ENCODE assay signal across 18 mouse cellular contexts in the genomic region with DNA sequence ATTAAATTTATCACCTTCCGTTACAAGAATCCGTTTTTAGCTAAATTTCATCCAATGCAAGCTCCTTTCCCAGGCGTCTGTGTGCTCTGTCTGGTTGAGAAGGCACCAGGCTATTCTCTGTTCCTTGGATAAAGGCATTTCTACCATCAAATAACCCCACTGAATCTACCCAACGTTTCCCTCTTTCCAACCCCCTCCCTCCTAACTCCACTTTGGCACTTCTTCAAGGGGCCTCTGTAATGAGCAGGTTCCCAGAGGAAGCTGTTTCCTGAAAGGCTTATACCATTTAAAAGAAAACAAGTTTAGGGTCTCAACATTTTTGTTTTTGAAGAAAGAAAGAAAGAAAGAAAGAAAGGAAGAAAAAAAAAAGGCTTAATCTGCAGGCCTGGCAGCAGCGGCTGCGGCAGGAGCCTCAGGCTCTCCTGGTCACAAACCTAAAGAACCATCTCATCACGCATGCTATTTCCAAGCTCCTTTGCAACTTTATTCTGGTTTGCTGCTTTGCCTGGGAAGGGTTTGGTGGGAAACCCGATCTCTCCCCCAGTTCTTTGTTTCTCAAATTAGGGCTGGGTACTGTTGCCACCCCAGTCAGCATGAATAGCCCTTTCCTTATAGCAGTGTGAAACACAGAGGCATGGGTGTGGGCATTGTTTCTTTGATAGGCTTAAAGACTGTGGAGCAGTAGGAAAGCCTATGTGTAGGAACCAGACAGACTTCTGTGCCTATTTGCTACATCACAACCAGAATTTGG.
DNase-seq lines count a peak whose midpoint lies in the region; ATAC-seq and TF ChIP-seq lines count a peak whose summit lies in the region.
"Had no signal": no experiment of that assay in that cellular context is flagged by ENCODE, and none has a peak within 500 bp of the region (broad histone marks: within the 10 kb centered on the region; RNA-seq: fewer than 3 reads in every experiment).

No protein-coding gene starts in this region.

- H3K9ac ChIP-seq in ES-E14 (ENCODE audit: insufficient read depth, low read depth, low read length, poor library complexity, severe bottlenecking), result no peak overlapping the region
- no peak overlapping the region for H3K9ac ChIP-seq in forebrain, embryonic 13.5 days
- no peak overlapping the region for H3K9ac ChIP-seq in hindbrain, postnatal 0 days (replicated peaks; ENCODE audit: low read length)
- H3K9ac ChIP-seq in heart, adult 2 months (ENCODE audit: low read depth, low read length), result no peak overlapping the region

- no peak overlapping the region for H3K4me2 ChIP-seq in forebrain, embryonic 13.5 days
- H3K4me2 ChIP-seq in hindbrain, postnatal 0 days (ENCODE audit: low read depth, low read length), result no peak overlapping the region
- H3K4me2 ChIP-seq: heart, embryonic 11.5 days had no signal

- peak; percentile 99 for ATAC-seq in forebrain, embryonic 13.5 days
- ATAC-seq in hindbrain, postnatal 0 days, result 0 out of 2 replicates have a peak, but pooled peaks have one; percentile 32

- no peaks in the 10 kb centered on the region for H3K4me1 ChIP-seq in ES-E14 (ENCODE audit: control insufficient read depth in 2 of 2, insufficient read depth in 2 of 2, low read length in 2 of 2, poor library complexity in 1 of 2)
- H3K4me1 ChIP-seq in forebrain, embryonic 13.5 days, result peaks cover 8% of the 10 kb centered on the region; the same call in 1 of the 2 replicates
- no peaks in the 10 kb centered on the region for H3K4me1 ChIP-seq in hindbrain, postnatal 0 days (ENCODE audit: insufficient read depth, low read length)
- no peaks in the 10 kb centered on the region for H3K4me1 ChIP-seq in heart, adult 2 months (ENCODE audit: control insufficient read depth, insufficient read depth, low read length)

- 14% methylated on average over 8 of the region's 8 CpGs for WGBS in forebrain, embryonic 13.5 days
- WGBS in hindbrain, postnatal 0 days, result 35% methylated on average over 8 of the region's 8 CpGs
- 54% methylated on average over 8 of the region's 8 CpGs for WGBS in heart, adult 2 months

- TF ChIP-seq POLR2A in heart, adult 2 months (IDR thresholded peaks at IDR 0.05; ENCODE audit: insufficient read depth, low read depth, low read length), result no peak

- H3K27ac ChIP-seq in ES-E14 (ENCODE audit: insufficient read depth, low read depth, low read length, poor library complexity, severe bottlenecking), result no peak overlapping the region
- H3K27ac ChIP-seq in forebrain, embryonic 13.5 days, result peak overlapping the region; percentile 35
- peak overlapping the region; percentile 17 for H3K27ac ChIP-seq in hindbrain, postnatal 0 days
- H3K27ac ChIP-seq in heart, adult 2 months, result no peak overlapping the region

- peak; percentile 3 for DNase-seq in embryo, embryonic 11 days
- DNase-seq in embryo, embryonic 10 days (ENCODE audit: low spot score), result no peak
- peak; percentile 17 for DNase-seq in ES-E14 (ENCODE audit: low read depth, low spot score)
- DNase-seq in hindbrain, postnatal 0 days (ENCODE audit: low spot score), result peak; percentile 42
- no peak for DNase-seq in heart, adult 2 months
- DNase-seq in kidney, postnatal 14 days, result no peak
- DNase-seq in layer of hippocampus, adult 11-12 months (ENCODE audit: low spot score), result no peak
- DNase-seq: cerebellum, adult 11 months; gastrocnemius, postnatal 25 days; heart, postnatal 36 days; kidney, adult 2 months; kidney, postnatal 4 days; liver; lung, adult 2 months; spleen, adult 18-20 months; thymus, postnatal 25 days had no signal

- no peaks in the 10 kb centered on the region for H3K9me3 ChIP-seq in ES-E14 (ENCODE audit: control insufficient read depth, insufficient read depth, low read depth, low read length)
- peaks cover 4% of the 10 kb centered on the region; the same call in 1 of the 2 replicates for H3K9me3 ChIP-seq in forebrain, embryonic 13.5 days (replicated peaks)
- H3K9me3 ChIP-seq in hindbrain, postnatal 0 days (ENCODE audit: low read length), result no peaks in the 10 kb centered on the region

- intact Hi-C loops in heart, adult 2 months (cut with DNase I), result no loop called here

- no peak for TF ChIP-seq EP300 in heart, adult 2 months (IDR thresholded peaks at IDR 0.05; ENCODE audit: insufficient read depth, low read depth, low read length)

- H3K27me3 ChIP-seq in forebrain, embryonic 13.5 days, result no peaks in the 10 kb centered on the region
- H3K27me3 ChIP-seq in hindbrain, postnatal 0 days (ENCODE audit: insufficient read depth, low read length), result no peaks in the 10 kb centered on the region
- no peaks in the 10 kb centered on the region for H3K27me3 ChIP-seq in heart, adult 2 months (ENCODE audit: control insufficient read depth, insufficient read depth, low read length)

- no peaks in the 10 kb centered on the region for H3K36me3 ChIP-seq in ES-E14 (ENCODE audit: control insufficient read depth, insufficient read depth, low read length, poor library complexity, severe bottlenecking)
- no peaks in the 10 kb centered on the region for H3K36me3 ChIP-seq in forebrain, embryonic 13.5 days (ENCODE audit: poor library complexity, severe bottlenecking)
- no peaks in the 10 kb centered on the region for H3K36me3 ChIP-seq in hindbrain, postnatal 0 days (ENCODE audit: insufficient read depth, low read length)
- no peaks in the 10 kb centered on the region for H3K36me3 ChIP-seq in heart, adult 2 months (ENCODE audit: control insufficient read depth, insufficient read depth, low read length)

- no peak for TF ChIP-seq CTCF in hindbrain, postnatal 0 days (IDR thresholded peaks at IDR 0.05; ENCODE audit: low read depth)
- TF ChIP-seq CTCF in heart, adult 2 months (IDR thresholded peaks at IDR 0.05), result no peak

- no peaks in the 10 kb centered on the region for H3K79me2 ChIP-seq in heart, adult 2 months (replicated peaks; ENCODE audit: control insufficient read depth, insufficient read depth, low read length)

- in situ Hi-C loops in ES-E14 (cut with MboI; ENCODE audit: low sequenced_read_pairs in 2 of 2, unreplicated experiment in 2 of 2), result no loop called here

- H3K4me3 ChIP-seq in ES-E14 (ENCODE audit: insufficient read depth in 1 of 2, low read depth in 1 of 2, low read length in 2 of 2, poor library complexity in 1 of 2, severe bottlenecking in 1 of 2), result no peak overlapping the region
- no peak overlapping the region for H3K4me3 ChIP-seq in forebrain, embryonic 13.5 days
- no peak overlapping the region for H3K4me3 ChIP-seq in hindbrain, postnatal 0 days (ENCODE audit: low read length)
- no peak overlapping the region for H3K4me3 ChIP-seq in heart, adult 2 months

TF ChIP-seq in ES-E14, 5 proteins besides CTCF, POLR2A, EP300 and RAD21:
- TF ChIP-seq ZC3H11A (IDR thresholded peaks at IDR 0.05; ENCODE audit: borderline replicate concordance, low read depth, low read length) (no peak), CHD2 (IDR thresholded peaks at IDR 0.05; ENCODE audit: low read depth, low read length) (no peak), HCFC1 (IDR thresholded peaks at IDR 0.05; ENCODE audit: borderline replicate concordance, insufficient read depth, low read length) (no peak), MAFK (IDR thresholded peaks at IDR 0.05; ENCODE audit: insufficient read depth, low read depth, low read length) (no peak), ZNF384 (IDR thresholded peaks at IDR 0.05; ENCODE audit: low read depth, low read length) (no peak)

Comparison
In these comparisons a context has a peak if more than half of its experiments do, and no peak if none do; other contexts are left out.
1. DNase-seq: peak in embryo, embryonic 11 days (single experiment), ES-E14 (single experiment) and hindbrain, postnatal 0 days (single experiment); none in embryo, embryonic 10 days (single experiment), heart, adult 2 months (0 of 2), kidney, postnatal 14 days (single experiment) and layer of hippocampus, adult 11-12 months (single experiment).
2. H3K27ac ChIP-seq: peak in forebrain, embryonic 13.5 days (single experiment) and hindbrain, postnatal 0 days (single experiment); none in ES-E14 (single experiment) and heart, adult 2 months (single experiment).